Mouse (Mus musculus) kidney, postnatal 0 days (tissue): ENCODE results near the gene Setd3. TPM values are rescaled to one million over a fixed set of nuclear protein-coding genes. Genes with fewer than 3 reads are reported as not detected.
A peak's percentile ranks its signal among the peaks of the same experiment; 100 is the strongest.

ENCODE experiments used
- ATAC-seq: fragments of 200-750 bp; cut with Nextera tagmentation; replicated peaks from 2 replicates; pipeline ENCODE4 v1.8.0; 2017; ENCODE audit warnings: low read depth, moderate number of reproducible peaks, moderate TSS enrichment, moderate library complexity; ENCODE audit not compliant: low FRiP score
- DNase-seq: peaks from one replicate; pipeline ENCODE4 v3.0.0-alpha.2; 2016; ENCODE audit warnings: low spot score
- H3K27ac ChIP-seq: fragments of 300-500 bp; sonication (generic); 2 replicates; pipeline ENCODE4 v1.5.1; 2014; ENCODE audit warnings: mild to moderate bottlenecking
- H3K27me3 ChIP-seq: fragments of 300-500 bp; sonication (generic); 2 replicates; pipeline ENCODE4 v1.6.1; 2014; ENCODE audit warnings: low read length, mixed read lengths; ENCODE audit not compliant: insufficient read depth
- H3K36me3 ChIP-seq: fragments of 300-500 bp; sonication (generic); 2 replicates; pipeline ENCODE4 v1.6.1; 2014; ENCODE audit warnings: low read length, mixed read lengths; ENCODE audit not compliant: insufficient read depth
- H3K4me1 ChIP-seq: fragments of 300-500 bp; sonication (generic); replicated peaks from 2 replicates; pipeline ENCODE4 v1.6.1; 2014; ENCODE audit warnings: antibody characterized with exemption, low read length, mixed read lengths; ENCODE audit not compliant: insufficient read depth
- H3K4me2 ChIP-seq: fragments of 300-500 bp; sonication (generic); 2 replicates; pipeline ENCODE4 v1.6.1; 2014; ENCODE audit warnings: mild to moderate bottlenecking, low read length, moderate library complexity, mixed read lengths
- H3K4me3 ChIP-seq: fragments of 300-500 bp; sonication (generic); replicated peaks from 2 replicates; pipeline ENCODE4 v1.5.1; 2014; ENCODE audit warnings: low read depth, low read length
- H3K9ac ChIP-seq: fragments of 300-500 bp; sonication (generic); 2 replicates; pipeline ENCODE4 v1.6.1; 2014; ENCODE audit warnings: low read depth, low read length
- H3K9me3 ChIP-seq: fragments of 300-500 bp; sonication (generic); replicated peaks from 2 replicates; pipeline ENCODE4 v1.6.1; 2016; ENCODE audit warnings: low read length, inconsistent platforms, mixed read lengths
- CTCF ChIP-seq: IDR thresholded peaks from 2 replicates; pipeline ENCODE4 v1.5.1; 2016; ENCODE audit warnings: antibody characterized with exemption, low read depth, mild to moderate bottlenecking, moderate library complexity
- whole genome bisulfite sequencing: fragments of 180-500 bp; shearing (Covaris S2); extraction: QIAGEN DNeasy Blood & Tissue Kit; methylation state at CpG from one replicate; pipeline ENCODE4 v1.1.7; 2014; 5-methylcytosine and 5-hydroxymethylcytosine counted together
- polyA plus RNA-seq: library from polyadenylated mRNA; unstranded; fragments of >200 nt; fragmentation: Nextera tagmentation; extraction: Ambion mirVana; gene quantifications from 2 replicates; pipeline ENCODE4 v1.2.1, GENCODE M21; 2015

Setd3 gene
- polyA plus RNA-seq, 1 experiment from 2014 or later = 74.3 TPM

DNA sequence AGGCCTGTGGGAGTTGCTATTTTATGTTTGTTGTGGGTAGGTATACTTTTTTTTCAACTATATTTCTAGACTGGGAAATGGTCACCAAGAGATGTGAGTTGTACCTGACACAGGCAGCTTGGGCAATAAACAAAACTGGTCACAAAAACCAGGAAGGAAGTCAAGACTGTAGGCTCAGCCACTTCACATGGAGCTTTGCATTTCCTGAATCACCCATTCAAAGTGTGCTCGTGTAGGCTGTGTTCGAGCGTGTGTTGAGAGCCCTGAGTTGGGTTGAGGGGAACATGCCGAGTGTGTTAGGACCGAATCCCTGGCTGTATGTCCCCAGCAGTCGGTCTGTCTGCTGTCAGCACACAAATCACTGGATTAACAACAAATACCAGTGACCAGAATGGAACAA, 75.8 kb downstream of the Setd3 start:
- no peaks in the 10 kb centered on the region for H3K9me3 ChIP-seq
- no peak overlapping the region for H3K27ac ChIP-seq
- DNase-seq = no peak
- no peak for TF ChIP-seq CTCF
- no peak overlapping the region for H3K9ac ChIP-seq
- ATAC-seq = no peak
- no peak overlapping the region for H3K4me3 ChIP-seq
- H3K4me2 ChIP-seq = no peak overlapping the region
- no peaks in the 10 kb centered on the region for H3K27me3 ChIP-seq
- H3K36me3 ChIP-seq = 0 out of 2 replicates have a peak, but pooled peaks cover 13% of the 10 kb centered on the region
- no peaks in the 10 kb centered on the region for H3K4me1 ChIP-seq
- 60% methylated on average over 6 of the region's 6 CpGs for WGBS

- DNase-seq = no peak
- WGBS = 74% methylated on average over 2 of the region's 2 CpGs
- no peaks in the 10 kb centered on the region for H3K9me3 ChIP-seq
- no peaks in the 10 kb centered on the region for H3K27me3 ChIP-seq
- no peak for TF ChIP-seq CTCF
- H3K9ac ChIP-seq = no peak overlapping the region
- no peak overlapping the region for H3K4me3 ChIP-seq
- H3K4me2 ChIP-seq = no peak overlapping the region
- no peak overlapping the region for H3K27ac ChIP-seq
- H3K4me1 ChIP-seq = no peaks in the 10 kb centered on the region
- H3K36me3 ChIP-seq = 0 out of 2 replicates have a peak, but pooled peaks cover 7% of the 10 kb centered on the region
- ATAC-seq = no peak
These were observed 77.0 kb downstream of the Setd3 start for GRCm38 (mm10) chr12:108102119-108102518.

GRCm38 (mm10) chr12:108100181-108100580, 78.9 kb downstream of the Setd3 start:
- no peak for ATAC-seq
- H3K4me3 ChIP-seq = no peak overlapping the region
- TF ChIP-seq CTCF = no peak
- no peak overlapping the region for H3K9ac ChIP-seq
- H3K36me3 ChIP-seq = no peaks in the 10 kb centered on the region
- no peak for DNase-seq
- no peaks in the 10 kb centered on the region for H3K9me3 ChIP-seq
- WGBS = 67% methylated on average over 8 of the region's 8 CpGs
- no peak overlapping the region for H3K4me2 ChIP-seq
- no peaks in the 10 kb centered on the region for H3K27me3 ChIP-seq
- H3K4me1 ChIP-seq = no peaks in the 10 kb centered on the region
- H3K27ac ChIP-seq = no peak overlapping the region

GRCm38 (mm10) chr12:108098201-108098980, 80.7 kb downstream of the Setd3 start:
- Histone ChIP-seq H3K4me2 (no peak overlapping the region), H3K36me3 (no peaks in the 10 kb centered on the region), H3K9me3 (no peaks in the 10 kb centered on the region), H3K27me3 (no peaks in the 10 kb centered on the region), H3K4me3 (no peak overlapping the region), H3K27ac (no peak overlapping the region), H3K4me1 (no peaks in the 10 kb centered on the region), H3K9ac (no peak overlapping the region)
- DNase-seq = no peak
- TF ChIP-seq CTCF = no peak
- no peak for ATAC-seq
- 58% methylated on average over 18 of the region's 18 CpGs for whole genome bisulfite sequencing

- Histone ChIP-seq H3K27me3 (no peaks in the 10 kb centered on the region), H3K4me1 (no peaks in the 10 kb centered on the region), H3K9ac (no peak overlapping the region), H3K4me3 (no peak overlapping the region), H3K27ac (no peak overlapping the region), H3K36me3 (no peaks in the 10 kb centered on the region), H3K9me3 (no peaks in the 10 kb centered on the region), H3K4me2 (no peak overlapping the region)
- ATAC-seq (no peak), DNase-seq (no peak)
- TF ChIP-seq CTCF = no peak
- 91% methylated on average over 8 of the region's 8 CpGs for WGBS
These were observed 81.5 kb downstream of the Setd3 start for GRCm38 (mm10) chr12:108097643-108098042.

DNA sequence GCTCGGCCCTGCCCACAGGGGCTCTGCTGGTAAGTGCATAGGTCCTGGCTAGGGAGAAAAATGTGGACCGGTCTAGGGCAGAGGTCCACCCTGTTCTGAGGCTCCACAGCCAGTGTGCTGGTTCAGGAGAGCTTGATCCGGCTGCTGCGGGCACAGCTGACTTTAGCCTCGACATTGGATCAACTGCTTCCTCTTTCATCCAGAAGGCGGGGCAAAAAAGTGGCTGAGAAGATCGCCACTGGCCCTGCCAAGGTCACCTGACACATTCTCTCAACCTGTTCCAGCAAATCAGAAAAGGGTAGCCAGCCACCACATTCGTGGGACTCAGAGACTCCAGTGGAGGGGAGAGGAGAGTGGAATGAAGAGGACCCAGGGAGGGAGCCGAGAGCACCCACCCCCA, 90.9 kb downstream of the Setd3 start:
- DNase-seq (no peak), ATAC-seq (no peak)
- Histone ChIP-seq H3K4me2 (no peak overlapping the region), H3K4me3 (no peak overlapping the region), H3K36me3 (no peaks in the 10 kb centered on the region), H3K27ac (no peak overlapping the region), H3K9me3 (no peaks in the 10 kb centered on the region), H3K4me1 (no peaks in the 10 kb centered on the region), H3K9ac (no peak overlapping the region), H3K27me3 (no peaks in the 10 kb centered on the region)
- no peak for TF ChIP-seq CTCF
- 76% methylated on average over 9 of the region's 9 CpGs for WGBS

GRCm38 (mm10) chr12:108087489-108087888, 91.6 kb downstream of the Setd3 start:
- Histone ChIP-seq H3K9ac (no peak overlapping the region), H3K27ac (no peak overlapping the region), H3K4me3 (no peak overlapping the region), H3K4me2 (no peak overlapping the region), H3K27me3 (no peaks in the 10 kb centered on the region), H3K4me1 (no peaks in the 10 kb centered on the region), H3K9me3 (no peaks in the 10 kb centered on the region), H3K36me3 (no peaks in the 10 kb centered on the region)
- 46% methylated on average over 2 of the region's 2 CpGs for WGBS
- ATAC-seq = no peak
- DNase-seq = no peak
- peak; percentile 32; the same call in 1 of the 2 replicates for TF ChIP-seq CTCF
